Mouse (Mus musculus): ENCODE results near the gene Plekho1.

The Plekho1 gene

DNA sequence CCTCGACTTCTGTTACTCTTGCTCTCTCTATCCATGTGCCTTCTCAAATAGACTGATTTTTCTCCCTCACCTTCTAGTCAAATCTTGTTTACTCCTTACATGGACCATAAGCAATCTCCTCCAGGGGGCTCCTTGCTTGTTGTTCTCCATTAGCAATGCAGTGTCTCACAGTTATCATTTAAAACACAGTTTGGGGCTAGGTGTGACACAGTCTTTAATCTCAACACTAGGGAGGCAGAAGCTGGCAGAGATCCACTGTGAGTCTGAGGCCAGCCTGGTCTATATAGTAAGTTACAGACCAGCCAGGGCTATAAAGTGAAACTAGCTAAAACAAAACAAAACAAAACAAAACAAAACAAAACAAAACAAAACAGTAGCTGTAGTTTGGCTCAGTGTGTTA lies 31.3 kb upstream of the Plekho1 start:
- Histone ChIP-seq H3K36me3 (ENCODE audit: control insufficient read depth, insufficient read depth, low read length, poor library complexity, severe bottlenecking) (no peaks in the 10 kb centered on the region), H3K27me3 (ENCODE audit: control insufficient read depth, insufficient read depth, low read length, poor library complexity, severe bottlenecking) (no peaks in the 10 kb centered on the region)
- DNase-seq (ENCODE audit: low read depth, low spot score), result no peak

DNA sequence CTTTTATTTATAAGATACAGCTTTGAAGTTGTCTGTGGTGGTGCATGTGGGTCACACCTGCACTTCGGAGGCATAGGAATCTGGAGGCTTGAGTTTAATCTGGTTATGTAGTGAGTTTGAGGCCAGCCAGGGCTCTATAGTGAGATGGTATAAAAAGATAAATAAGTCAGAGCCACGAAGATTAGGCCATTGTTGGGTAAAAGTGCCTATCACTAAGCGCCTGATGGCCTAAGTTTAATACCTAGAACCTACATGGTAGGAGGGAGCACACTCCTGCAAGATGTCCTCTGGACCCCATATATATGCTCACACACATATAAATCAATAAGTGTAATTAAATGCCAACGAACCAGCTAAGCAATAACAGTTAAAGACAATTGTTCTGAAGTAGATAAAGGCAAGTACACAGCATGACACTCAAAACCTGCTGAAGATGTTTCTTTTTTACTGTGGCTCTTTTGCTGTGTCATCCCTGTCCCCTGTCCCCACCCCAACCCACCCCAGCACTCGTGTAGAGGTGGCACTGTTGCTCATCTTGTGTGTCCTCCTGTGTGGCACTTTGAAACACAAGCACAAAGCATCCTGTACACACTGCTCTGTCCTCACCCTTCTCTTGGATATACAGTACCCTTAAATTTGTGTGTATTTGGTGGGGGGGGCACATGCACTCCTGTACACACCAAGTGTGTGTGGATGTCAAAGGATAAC lies 25.8 kb upstream of the Plekho1 start:
- Histone ChIP-seq H3K27me3 (ENCODE audit: control insufficient read depth, insufficient read depth, low read length, poor library complexity, severe bottlenecking) (no peaks in the 10 kb centered on the region), H3K36me3 (ENCODE audit: control insufficient read depth, insufficient read depth, low read length, poor library complexity, severe bottlenecking) (0 out of 2 replicates have a peak, but pooled peaks cover 1% of the 10 kb centered on the region)
- no peak for DNase-seq (ENCODE audit: low read depth, low spot score)

DNA sequence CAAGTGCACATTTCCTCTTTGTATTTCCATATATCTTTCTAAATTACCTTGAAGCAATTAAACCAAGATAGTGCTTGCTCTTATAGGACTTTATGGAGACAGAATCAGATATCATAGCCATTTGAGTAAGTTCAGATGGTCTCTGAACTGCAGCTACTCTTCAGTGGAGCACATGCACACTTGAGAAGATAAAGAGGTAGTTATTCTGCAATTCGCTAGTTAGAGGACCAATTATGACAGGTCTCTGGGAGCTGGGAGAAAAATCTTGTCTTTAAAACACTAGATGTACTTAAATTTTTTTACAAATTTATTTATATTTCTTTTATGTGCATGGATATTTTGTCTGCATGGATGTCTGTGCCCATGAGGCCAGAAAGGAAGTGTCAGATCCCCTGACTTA lies 24.9 kb upstream of the Plekho1 start:
- no peak for DNase-seq (ENCODE audit: low read depth, low spot score)
- Histone ChIP-seq H3K36me3 (ENCODE audit: control insufficient read depth, insufficient read depth, low read length, poor library complexity, severe bottlenecking) (0 out of 2 replicates have a peak, but pooled peaks cover 1% of the 10 kb centered on the region), H3K27me3 (ENCODE audit: control insufficient read depth, insufficient read depth, low read length, poor library complexity, severe bottlenecking) (no peaks in the 10 kb centered on the region)

DNA sequence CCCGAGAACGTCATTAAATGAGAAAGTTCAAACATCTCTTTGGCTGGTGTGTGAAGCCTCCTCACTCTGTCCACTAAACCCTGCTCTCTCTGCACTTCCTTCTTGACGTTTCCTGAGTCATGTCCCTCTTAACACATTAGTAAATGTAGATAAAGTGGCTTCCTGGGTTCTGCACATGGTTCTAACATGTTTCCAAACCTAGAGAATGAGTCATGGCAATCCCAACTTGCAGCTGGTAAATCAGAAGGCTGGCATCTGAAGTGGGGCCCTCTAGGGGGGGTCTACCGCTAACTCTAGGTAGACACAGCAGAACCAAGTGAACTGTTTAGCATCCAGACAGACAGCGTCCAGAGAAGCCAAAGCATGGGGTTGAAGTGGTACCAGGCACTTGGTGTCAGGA lies 21.7 kb upstream of the Plekho1 start:
- Histone ChIP-seq H3K27me3 (ENCODE audit: control insufficient read depth, insufficient read depth, low read length, poor library complexity, severe bottlenecking) (no peaks in the 10 kb centered on the region), H3K36me3 (ENCODE audit: control insufficient read depth, insufficient read depth, low read length, poor library complexity, severe bottlenecking) (0 out of 2 replicates have a peak, but pooled peaks cover 2% of the 10 kb centered on the region)
- no peak for DNase-seq (ENCODE audit: low read depth, low spot score)

DNA sequence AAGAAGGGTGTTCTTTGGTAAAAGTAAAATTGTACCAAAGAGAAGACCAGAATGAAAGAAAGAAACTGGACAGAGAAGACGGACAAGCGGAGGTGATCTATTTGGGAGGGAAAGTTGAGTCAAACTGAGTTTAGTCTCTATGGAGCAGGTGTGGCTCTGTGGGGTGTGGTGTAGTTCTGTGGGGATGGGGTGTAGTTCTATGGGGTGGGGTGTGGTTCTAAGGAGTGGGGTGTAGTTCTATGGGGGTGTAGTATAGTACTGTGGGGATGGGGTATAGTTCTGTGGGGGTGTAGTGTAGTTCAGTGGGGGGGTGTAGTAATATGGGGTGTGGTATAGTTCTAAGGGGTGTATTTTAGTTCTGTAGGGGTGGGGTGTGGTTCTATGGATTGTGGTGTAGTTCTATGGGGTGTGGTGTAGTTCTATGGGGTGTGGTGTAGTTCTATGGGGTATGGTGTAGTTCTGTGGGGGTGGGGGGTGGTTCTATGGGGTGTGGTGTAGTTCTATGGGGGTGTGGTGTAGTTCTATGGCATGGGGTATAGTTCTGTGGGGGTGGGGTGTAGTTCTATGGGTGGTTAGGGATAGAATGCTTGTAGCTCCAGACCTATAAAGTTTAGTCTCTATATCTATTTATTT lies 20.6 kb upstream of the Plekho1 start:
- Histone ChIP-seq H3K27me3 (ENCODE audit: control insufficient read depth, insufficient read depth, low read length, poor library complexity, severe bottlenecking) (no peaks in the 10 kb centered on the region), H3K36me3 (ENCODE audit: control insufficient read depth, insufficient read depth, low read length, poor library complexity, severe bottlenecking) (0 out of 2 replicates have a peak, but pooled peaks cover 3% of the 10 kb centered on the region)
- DNase-seq (ENCODE audit: low read depth, low spot score), result no peak

DNA sequence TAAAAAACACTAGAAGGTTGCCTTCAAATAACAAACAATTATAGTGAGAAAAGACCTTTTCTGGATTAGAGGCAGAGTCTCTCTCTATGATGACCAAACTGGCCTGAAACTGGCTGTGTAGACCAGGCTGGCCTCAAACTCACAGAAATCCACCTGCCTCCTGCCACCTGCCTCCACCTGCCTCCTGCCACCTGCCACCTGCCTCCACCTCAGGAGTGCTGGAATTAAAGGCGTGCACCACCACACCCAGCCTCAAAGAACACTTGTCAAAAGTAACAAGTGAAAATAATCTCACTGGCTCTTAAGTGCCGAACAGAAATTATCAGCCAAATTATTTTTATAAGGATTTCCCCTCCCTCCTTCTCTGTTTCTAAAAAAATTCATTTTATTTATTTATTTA lies 19.9 kb upstream of the Plekho1 start:
- Histone ChIP-seq H3K36me3 (ENCODE audit: control insufficient read depth, insufficient read depth, low read length, poor library complexity, severe bottlenecking) (0 out of 2 replicates have a peak, but pooled peaks cover 3% of the 10 kb centered on the region), H3K27me3 (ENCODE audit: control insufficient read depth, insufficient read depth, low read length, poor library complexity, severe bottlenecking) (no peaks in the 10 kb centered on the region)
- DNase-seq (ENCODE audit: low read depth, low spot score), result no peak

DNA sequence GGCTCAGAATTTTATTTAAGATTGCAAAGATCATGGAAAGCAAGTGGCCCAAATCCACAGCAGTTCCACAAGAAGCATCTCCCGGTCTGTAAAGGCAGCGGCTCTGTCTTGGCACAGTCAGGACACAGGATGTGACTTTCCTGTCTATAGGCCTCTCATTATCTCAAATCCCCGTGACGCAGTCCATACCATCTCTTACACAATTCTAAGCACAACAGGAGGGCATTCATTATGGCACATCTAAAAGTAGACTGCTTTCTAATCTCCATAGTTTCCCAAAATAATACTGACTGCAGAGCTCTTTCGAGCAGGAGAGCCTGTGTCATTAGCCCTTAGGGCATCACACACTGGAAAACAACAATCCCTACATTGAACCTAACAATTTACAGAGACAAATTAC lies 17.0 kb upstream of the Plekho1 start:
- H3K27me3 ChIP-seq (ENCODE audit: control insufficient read depth, insufficient read depth, low read length, poor library complexity, severe bottlenecking), result no peaks in the 10 kb centered on the region
- DNase-seq (ENCODE audit: low read depth, low spot score), result no peak
- 0 out of 2 replicates have a peak, but pooled peaks cover 2% of the 10 kb centered on the region for H3K36me3 ChIP-seq (ENCODE audit: control insufficient read depth, insufficient read depth, low read length, poor library complexity, severe bottlenecking)

DNA sequence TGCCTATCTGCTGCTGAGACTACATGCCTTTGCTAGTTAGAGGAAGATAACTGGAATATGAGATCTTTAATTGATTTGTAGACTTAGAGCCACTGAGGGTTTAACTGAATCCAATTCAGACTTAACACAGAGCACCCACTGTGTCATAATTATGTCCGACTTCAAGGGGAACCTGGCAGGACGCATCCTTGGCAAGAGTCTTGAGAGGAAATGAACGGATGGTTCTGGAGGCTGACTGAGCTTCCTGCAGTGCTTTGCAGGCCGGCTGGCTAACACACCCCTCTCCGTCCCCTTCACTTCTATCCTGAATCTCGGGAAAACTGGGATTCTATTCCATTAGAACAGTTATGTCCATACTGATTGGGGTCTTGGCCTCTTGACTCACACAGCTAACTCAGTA lies 12.7 kb upstream of the Plekho1 start:
- no peak for DNase-seq (ENCODE audit: low read depth, low spot score)
- 0 out of 2 replicates have a peak, but pooled peaks cover 2% of the 10 kb centered on the region for H3K36me3 ChIP-seq (ENCODE audit: control insufficient read depth, insufficient read depth, low read length, poor library complexity, severe bottlenecking)

DNA sequence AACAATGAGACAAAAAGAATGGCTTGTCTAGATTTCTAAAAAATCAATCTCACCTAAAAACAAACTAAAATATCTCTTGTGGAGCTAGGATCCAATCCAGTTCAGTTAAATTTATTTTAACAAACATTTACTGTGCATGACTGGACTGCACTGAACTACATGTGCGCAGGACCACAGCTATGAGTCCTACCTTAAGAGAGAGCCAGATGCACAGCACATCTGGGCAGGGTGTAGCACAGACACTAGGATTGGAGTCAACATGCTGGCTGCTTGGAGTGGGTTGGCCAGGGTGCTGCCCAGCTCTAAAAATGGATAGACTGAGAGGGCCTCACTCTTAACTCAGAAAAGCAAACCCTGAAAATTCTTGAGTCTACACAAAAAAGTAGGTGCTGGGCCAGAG lies 5.8 kb upstream of the Plekho1 start:
- Histone ChIP-seq H3K27me3 (ENCODE audit: control insufficient read depth, insufficient read depth, low read length, poor library complexity, severe bottlenecking) (no peaks in the 10 kb centered on the region), H3K36me3 (ENCODE audit: control insufficient read depth, insufficient read depth, low read length, poor library complexity, severe bottlenecking) (no peaks in the 10 kb centered on the region)
- no peak for DNase-seq (ENCODE audit: low read depth, low spot score)

More for the DNA sequence above, 12.7 kb upstream of the Plekho1 start:
- no peaks in the 10 kb centered on the region for H3K27me3 ChIP-seq (ENCODE audit: control insufficient read depth, insufficient read depth, low read length, poor library complexity, severe bottlenecking)

DNA sequence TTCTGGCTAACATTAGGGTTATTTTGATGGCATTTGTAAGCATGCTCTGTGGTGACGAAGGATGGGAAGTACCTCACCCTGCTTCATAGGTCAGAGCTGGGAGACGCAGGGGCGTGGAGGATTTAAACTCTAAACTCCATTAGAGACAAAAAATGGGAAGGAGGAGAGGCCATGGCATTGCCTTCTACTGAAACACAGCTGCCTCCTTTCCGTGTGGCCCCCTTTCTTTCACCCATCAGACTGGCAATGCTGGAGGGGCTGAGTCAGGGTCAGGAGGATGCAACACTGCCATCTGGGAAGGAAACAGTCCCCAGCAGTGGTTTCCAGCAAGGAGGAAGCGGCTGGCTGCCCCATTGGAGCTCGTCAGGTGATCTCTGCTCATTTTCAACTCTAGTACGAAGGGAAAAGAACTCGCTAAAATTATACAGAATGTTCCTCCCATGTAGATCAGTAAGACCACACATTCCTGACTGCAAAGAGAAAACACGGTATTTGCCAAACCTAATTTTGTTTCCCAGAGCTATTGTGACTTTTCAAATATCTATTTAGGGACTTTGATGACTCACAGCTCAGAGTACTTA lies 5.2 kb upstream of the Plekho1 start:
- H3K36me3 ChIP-seq (ENCODE audit: control insufficient read depth, insufficient read depth, low read length, poor library complexity, severe bottlenecking), result no peaks in the 10 kb centered on the region
- no peak for DNase-seq (ENCODE audit: low read depth, low spot score)
- H3K27me3 ChIP-seq (ENCODE audit: control insufficient read depth, insufficient read depth, low read length, poor library complexity, severe bottlenecking), result no peaks in the 10 kb centered on the region

DNA sequence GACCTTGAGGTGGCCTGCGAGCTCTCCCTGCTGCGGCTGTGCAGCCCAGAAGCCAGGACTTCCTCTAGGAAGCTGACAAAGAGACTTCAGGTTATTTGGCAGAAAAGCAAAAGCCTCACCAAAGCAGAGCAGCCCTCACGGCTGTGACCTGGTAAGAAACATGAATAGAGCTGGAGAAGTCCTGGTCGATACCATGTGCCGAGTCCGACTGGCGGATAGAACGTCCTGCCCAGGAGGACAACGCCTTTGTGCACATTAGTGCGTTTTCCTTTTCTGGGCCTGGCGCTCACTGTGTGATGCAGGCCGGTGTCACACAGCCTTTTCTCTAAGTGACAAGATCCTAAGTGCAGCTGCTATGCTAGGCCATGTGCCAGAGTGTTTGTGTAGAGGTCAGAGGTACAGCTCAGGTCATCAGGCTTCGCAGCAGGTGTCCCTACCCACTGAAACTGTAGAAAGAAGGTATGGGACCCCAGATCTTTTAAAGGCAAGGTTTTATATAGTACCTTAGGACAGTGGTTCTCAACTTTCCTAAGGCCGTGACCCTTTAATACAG lies 4.4 kb upstream of the Plekho1 start:
- Histone ChIP-seq H3K27me3 (ENCODE audit: control insufficient read depth, insufficient read depth, low read length, poor library complexity, severe bottlenecking) (no peaks in the 10 kb centered on the region), H3K36me3 (ENCODE audit: control insufficient read depth, insufficient read depth, low read length, poor library complexity, severe bottlenecking) (no peaks in the 10 kb centered on the region)
- no peak for DNase-seq (ENCODE audit: low read depth, low spot score)

DNA sequence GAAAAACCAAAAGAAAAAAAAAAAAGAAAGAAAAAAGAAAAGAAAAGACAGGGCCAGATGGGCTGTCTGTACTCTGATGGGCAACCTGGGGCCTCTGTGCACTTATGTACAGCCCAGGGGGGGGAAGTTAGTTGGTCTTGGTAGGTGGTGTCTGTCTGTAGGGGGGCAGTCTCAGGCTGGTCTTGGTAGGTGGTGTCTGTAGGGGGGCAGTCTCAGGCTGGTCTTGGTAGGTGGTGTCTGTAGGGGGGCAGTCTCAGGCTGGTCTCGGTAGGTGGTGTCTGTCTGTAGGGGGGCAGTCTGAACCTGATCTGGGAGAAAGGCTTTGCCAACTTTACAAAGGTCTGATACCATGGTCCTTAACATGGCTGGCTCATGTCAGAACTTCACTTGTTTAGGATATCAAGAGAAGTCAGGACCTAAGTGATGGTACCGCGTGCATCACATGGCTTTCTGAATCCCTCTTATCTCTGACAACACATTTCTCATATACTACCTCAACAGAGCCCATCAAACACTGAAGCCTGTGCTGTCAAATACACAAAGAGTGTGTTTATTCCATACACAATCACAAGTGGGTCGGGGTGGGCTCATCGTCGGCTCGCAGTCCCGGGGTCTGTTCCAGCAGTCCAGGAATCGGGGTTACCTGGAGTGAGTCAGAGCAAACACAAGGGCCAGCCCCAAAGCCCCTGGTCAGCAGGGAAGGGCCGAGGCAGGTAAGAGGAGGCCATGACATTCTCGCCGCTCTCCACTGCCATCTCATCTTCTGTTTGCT lies 3.7 kb upstream of the Plekho1 start:
- H3K27me3 ChIP-seq (ENCODE audit: control insufficient read depth, insufficient read depth, low read length, poor library complexity, severe bottlenecking), result no peaks in the 10 kb centered on the region
- DNase-seq (ENCODE audit: low read depth, low spot score), result no peak

DNA sequence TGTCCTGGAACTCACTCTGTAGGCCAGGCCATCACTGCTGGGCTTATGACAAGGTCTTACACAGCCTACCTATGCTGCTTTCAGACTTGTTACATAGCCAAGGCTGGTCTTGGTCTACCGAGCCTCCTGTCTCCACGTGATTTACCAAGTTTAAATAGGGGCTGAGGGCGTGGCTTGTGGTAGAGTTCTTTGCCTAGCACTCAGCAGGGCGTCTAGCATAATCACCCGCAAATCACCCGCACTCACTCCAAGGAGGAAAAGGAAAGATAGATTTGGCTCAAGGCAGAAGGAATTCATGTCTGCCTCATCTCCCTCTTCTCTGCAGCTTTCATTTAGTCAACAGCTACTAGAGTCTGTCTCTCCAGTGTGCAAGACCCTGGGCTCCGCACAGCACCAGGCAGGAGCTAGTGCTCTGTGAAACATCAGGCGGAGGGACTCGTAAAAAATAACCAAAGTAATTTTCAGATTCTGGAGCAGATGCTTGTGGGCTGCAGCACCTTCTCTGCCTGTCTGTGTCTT lies 1.5 kb upstream of the Plekho1 start:
- Histone ChIP-seq H3K27me3 (ENCODE audit: control insufficient read depth, insufficient read depth, low read length, poor library complexity, severe bottlenecking) (no peaks in the 10 kb centered on the region), H3K36me3 (ENCODE audit: control insufficient read depth, insufficient read depth, low read length, poor library complexity, severe bottlenecking) (peaks cover 4% of the 10 kb centered on the region)
- DNase-seq (ENCODE audit: low read depth, low spot score), result peak; percentile 86

More for the DNA sequence above, 3.7 kb upstream of the Plekho1 start:
- no peaks in the 10 kb centered on the region for H3K36me3 ChIP-seq (ENCODE audit: control insufficient read depth, insufficient read depth, low read length, poor library complexity, severe bottlenecking)

DNA sequence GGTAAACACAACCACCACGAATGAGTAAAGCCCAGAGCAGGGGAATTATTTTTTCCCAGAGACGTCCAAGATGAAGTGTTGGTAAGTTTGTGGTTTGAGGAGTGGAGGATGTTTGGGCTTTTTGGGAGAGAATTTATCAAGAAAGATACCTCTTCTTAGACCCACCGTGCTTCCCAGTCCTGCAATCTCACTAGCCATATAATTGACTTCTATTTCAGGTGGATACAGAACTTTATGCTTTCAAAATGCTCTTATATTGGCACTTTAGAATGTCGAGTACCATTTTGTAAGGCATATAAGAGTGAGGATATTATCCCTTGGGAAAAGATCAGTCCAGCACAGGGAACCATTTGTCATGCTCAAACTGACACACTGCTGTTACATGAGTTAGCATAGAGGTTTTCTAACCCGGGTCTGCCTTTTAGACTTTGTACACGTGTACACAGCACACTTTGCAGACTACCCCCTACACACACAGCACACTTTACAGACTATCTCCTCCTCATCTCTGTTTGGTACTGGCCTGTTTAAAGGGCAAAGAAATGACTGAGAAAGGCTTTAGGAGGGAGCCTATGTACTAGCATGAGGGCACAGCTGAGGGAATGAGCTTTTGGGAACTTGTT lies 761 bp upstream of the Plekho1 start:
- H3K27me3 ChIP-seq (ENCODE audit: control insufficient read depth, insufficient read depth, low read length, poor library complexity, severe bottlenecking), result no peaks in the 10 kb centered on the region
- no peak for DNase-seq (ENCODE audit: low read depth, low spot score)
- peaks cover 6% of the 10 kb centered on the region for H3K36me3 ChIP-seq (ENCODE audit: control insufficient read depth, insufficient read depth, low read length, poor library complexity, severe bottlenecking)
